Mouse (Mus musculus): Measurements from ENCODE around the gene Gtf2a2.
"Not testable (repeated sequence)": the region's sequence is repeated elsewhere in the genome, so short reads cannot be mapped to it uniquely, and the experiment has no call there.

The Gtf2a2 gene

DNA sequence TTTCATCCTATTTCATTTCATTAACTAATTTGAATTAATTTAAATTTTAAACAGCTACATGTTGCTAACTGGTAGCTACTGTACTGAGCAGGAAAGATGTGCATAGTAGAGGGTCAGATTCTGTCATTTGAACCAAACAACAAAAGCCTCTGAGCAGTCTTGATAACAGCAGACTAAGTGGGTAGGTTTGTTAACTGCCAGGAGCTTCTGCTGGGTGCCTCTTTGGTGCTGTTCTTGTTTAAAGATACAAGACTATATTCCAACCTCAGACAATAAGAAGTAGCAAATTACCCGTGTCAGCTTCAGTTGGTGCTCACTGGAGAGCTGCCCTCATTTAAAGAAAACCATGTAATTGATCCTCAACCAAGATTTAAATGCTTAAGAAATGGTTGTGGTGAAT lies 9.3 kb downstream of the Gtf2a2 start:
- no peak for DNase-seq (ENCODE audit: low spot score)

DNA sequence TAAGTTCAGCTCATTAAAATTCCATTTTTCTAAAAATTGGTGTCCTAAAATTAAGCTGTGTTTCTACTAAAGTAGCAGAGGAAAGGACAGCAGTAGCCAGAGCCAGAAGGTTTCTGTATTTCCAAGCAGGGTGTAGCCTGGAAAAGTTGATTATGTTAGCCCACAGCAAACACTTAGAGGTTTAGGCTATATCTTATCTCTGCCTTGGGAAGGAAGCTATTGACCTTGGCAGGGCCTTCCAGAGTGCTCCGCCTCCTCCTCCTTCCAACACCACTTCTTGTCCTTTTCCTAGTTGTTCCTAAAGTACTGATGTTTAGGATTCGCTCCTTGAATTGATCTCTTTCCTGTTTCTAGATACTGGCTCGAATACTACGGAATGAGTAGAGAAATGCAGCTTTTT lies 9.7 kb downstream of the Gtf2a2 start:
- DNase-seq (ENCODE audit: low spot score), result no peak

DNA sequence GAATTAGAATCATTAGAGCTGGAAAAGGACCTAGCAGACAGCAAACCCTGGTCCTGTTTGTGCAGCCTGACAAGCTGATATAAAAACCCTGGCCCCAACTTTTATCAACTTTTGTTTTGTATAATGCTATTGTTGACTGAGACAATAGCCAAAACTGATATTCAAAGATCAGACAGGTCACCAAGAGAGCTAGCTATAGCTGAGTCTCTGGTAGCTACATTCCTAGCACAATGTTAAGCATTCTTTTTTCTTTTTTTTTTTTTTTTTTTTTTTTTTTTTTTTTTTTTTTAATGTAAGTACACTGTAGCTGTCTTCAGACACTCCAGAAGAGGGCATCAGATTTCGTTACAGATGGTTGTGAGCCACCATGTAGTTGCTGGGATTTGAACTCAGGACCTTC lies 11.3 kb downstream of the Gtf2a2 start:
- not testable (repeated sequence) for DNase-seq (ENCODE audit: low spot score)

DNA sequence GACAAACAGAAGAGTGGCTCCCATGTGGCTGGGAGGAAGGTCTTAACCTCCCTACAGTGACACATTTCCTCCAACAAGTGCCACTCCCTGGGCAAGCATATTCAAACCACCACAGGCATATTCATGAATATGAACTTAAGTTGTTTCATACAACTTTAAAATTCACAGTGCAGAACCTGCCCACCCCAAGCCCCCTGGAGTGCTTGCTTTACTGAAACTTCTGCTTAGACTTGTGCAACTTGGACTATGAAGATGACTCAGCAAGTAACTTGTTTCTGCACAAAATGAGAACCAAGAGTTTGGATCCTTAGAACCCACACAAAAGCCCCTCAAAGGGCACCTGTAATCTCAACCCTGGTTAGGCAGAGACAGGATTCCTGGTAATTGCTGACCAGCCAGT lies 12.3 kb downstream of the Gtf2a2 start:
- no peak for DNase-seq (ENCODE audit: low spot score)

DNA sequence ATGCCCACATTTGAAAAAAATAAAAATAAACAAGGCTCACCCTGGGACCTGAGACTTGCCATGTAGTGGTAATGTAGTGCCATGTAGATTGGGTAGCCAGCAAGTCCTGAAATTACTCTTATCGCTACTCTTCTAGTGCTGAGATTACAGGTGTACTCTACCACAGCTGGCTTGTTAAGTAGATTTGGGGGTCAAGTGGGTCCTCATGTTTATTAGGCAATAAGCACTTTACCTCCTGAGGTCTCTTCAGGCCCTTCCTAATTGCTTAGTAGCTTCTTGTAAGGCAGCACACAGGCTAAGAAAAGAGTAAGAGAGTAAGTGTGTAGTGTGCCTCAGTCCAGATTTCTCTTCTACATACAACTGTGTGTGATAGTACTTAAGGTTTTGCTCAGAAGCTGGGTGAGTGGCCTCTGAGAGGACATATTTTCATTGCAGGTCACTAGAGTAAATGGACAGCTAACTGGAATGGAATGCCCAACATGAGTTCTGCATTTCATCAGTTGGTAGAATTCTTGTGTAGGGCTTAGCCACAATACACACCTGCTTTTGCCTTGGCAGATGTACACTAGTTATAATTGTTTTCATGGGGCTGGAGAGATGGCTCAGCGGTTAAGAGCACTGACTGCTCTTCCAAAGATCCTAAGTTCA lies 13.1 kb downstream of the Gtf2a2 start:
- DNase-seq (ENCODE audit: low spot score), result no peak

DNA sequence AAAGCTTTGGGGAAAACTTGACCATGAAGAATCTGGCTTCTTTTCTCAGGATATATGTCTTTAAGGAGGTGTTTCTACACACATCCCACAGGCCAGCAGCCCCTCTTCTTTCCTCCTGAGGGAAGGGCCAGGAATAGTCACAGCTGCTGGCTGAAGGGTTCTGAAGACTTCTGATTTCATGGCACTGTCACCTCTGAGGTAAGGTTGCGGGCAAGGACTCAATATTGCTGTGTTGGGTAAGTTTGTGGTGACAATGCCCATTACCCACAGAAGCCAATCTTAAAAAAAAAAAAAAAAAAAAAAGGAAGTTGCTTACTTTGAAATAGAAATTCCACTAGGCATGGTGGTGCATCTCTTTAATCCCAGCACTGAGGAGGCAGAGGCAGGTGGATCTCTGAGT lies 19.8 kb downstream of the Gtf2a2 start:
- DNase-seq (ENCODE audit: low spot score), result no peak

DNA sequence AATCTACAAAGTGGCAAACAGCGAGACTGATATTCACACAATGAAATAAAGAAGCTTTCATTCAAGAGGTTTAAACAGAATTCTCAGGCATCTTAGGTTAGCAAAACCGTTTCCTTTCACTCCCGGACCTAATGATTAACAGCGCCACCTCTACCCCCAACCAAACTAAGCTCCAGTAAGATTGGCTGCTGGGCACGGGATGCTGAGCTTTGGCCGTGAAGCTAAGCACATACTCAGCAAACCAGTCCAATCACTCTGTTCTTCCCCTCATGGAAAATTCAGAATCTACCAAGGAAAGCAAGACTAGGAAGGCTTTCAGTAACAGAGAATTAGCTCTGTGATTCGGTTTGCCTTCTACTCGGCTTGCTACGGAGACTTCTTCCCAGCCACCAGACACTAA lies 20.7 kb downstream of the Gtf2a2 start:
- DNase-seq (ENCODE audit: low spot score), result no peak

DNA sequence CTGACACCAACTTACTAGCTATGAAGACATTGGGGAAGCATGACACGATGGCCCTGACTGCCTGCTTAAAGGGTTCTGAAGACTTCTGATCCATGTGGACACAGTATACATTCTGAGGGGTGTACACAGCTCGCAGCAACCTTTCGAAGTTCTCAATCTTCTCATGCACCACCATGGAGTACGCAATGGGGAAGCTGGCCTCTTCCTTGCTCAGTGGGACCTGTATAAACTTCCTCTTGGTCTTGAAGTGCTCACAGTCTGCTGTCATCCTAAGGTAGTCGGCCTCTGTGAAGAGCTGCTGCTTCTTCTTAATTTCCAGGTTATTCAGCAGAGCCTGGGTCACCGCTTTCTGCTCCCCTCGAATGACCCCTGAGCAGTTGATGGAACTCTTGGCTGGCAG lies 22.4 kb downstream of the Gtf2a2 start:
- DNase-seq (ENCODE audit: low spot score), result no peak

DNA sequence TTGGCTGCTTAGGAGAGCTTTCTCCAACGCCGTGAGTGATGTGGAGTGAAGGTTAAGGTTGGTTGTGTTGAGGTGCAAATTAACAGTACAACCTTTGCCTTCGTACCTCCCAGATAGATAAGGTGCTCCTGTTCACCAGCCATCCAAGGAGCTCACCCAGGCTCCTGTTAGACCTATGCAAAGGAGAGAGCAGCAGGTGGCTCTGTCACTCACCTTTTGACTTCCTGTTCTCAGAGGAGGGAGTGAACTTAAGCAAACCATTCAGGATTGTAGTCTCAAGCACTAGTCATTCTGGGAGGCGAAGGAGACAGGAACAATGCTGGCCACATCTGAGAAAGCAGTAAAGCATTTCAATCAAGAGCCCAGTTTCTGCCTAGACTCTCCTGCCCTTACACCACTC lies 24.3 kb downstream of the Gtf2a2 start:
- no peak for DNase-seq (ENCODE audit: low spot score)

DNA sequence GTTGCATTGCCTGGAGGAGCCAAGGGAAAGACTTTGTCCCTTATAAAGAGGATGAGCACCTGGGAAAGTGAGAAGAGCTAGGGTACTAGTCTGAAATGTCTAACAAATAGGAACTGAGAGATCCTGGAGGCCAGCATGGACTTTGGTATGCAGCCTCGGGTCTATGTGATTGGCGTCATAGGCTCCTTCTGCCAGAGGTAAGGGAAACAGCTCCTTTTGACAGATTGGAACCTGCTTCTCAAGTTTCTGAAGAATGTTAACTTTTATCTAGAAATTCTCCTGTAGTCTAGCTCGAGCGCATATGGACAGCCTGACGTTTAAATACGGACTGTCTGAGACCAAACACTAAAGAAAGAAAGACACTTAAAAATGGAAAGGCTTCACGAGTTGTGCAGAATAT lies 25.6 kb downstream of the Gtf2a2 start, which contains the start of gene Gcnt3:
Gene Gcnt3 (minus strand): TSS at position 101 of the 400 bp plus-strand sequence.
- DNase-seq (ENCODE audit: low spot score), result no peak

DNA sequence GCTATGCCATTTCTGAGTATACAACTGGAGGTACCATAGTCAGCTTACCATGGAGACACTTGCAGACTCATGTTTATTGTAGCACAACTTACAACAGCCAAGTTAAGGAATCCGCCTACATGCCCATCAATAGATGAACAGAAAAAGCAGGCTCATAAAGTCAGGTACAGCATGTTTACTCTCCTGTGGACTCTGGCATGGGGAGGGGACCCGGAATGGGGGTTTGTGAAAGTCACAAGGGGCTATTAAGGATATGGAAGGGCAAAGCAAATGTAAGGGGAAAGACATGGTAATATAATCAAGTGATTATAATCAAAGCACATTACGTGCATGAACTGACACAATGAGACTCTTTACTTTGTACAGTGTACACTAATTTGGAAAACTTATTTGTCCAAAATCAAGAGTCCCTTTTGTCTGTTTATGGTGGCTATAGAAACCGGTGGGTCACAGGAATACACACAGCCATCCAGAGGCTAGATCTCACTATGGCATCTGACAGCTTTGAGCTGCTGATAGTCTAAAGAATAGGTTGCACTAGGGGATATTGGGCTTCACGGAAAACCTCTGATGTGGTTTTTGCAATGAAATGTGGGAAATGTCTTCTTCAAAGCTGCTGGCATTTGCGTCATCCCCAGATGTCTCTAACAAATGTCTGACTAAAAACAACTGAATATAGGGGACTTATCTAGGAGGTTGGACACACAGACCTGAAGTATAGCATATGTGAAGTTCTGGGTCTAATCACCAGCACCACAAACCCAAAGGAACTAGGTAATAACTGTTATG lies 27.4 kb downstream of the Gtf2a2 start:
- DNase-seq (ENCODE audit: low spot score), result no peak

DNA sequence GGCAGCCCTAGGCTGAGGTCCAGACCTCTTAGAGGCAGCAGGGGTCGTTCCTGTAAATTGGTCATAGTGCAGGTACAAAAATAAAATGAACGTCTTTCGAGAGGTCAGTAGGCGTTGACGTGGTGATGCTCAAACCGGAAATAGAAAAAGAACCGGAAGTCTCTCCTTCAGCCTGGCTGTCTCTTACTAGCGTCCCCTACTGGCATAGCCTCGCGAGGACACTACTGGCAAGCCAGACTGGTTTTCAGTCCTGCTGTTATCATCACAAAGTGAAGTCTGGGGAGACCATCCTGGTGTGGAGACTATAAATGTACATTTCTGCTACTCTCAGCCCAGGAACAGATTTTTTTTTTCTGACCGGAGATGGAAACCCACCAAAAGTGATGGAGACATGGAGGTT lies 28.2 kb downstream of the Gtf2a2 start:
- DNase-seq (ENCODE audit: low spot score), result no peak

DNA sequence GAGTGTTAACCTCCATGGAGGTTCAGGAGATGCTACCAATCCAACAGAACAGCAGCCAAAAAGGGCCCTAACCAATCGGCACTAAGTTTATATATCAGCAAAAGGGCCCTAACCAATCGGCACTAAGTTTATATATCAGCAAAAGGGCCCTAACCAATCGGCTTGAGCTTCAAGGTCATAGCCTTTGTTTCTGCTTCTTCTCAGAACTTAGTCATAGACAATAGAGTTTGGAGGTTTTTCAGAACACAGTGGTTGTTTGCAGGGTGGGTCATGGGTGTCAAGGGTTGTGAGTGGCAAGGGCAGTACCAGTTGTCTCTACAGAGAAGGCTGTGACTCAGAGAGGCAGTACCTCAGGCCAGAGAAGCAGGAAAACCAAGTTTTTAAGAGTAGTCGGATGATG lies 29.8 kb downstream of the Gtf2a2 start:
- no peak for DNase-seq (ENCODE audit: low spot score)

DNA sequence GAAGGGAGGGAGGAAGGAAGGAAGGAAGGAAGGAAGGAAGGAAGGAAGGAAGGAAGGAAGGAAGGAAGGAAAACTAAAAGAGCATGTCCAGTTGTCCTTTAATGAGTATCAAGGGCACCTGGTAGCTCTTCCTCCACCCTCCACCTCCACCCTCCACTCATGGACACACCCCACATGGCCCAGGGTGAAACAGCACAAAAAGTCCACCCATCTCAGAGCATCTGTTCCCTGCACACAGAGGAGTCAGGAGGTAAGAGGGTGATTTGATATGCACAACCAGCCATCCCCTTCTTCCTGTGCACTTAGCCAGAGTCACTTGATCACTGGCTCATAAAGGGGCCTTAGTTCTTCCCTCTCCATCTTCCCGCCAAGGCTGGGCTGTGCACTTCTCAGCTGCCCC lies 30.6 kb downstream of the Gtf2a2 start:
- no peak for DNase-seq (ENCODE audit: low spot score)

DNA sequence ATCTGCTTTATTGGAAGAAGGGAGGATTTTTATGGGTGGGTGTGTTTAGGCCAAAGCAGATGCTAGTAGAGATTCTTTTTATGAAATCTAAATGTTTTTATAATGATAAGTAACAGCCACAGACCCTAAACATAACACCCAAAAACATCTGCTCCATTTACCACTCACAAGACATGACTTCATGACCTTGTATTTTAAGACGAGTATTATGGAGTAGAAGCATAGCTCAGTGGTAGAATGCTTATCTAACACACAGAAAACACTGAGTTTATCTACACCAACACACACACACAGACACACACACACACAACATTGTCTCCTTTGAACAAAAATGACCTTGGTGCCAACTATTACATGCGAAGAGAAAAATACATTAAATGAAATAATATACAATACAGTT lies 32.5 kb downstream of the Gtf2a2 start:
- no peak for DNase-seq (ENCODE audit: low spot score)

DNA sequence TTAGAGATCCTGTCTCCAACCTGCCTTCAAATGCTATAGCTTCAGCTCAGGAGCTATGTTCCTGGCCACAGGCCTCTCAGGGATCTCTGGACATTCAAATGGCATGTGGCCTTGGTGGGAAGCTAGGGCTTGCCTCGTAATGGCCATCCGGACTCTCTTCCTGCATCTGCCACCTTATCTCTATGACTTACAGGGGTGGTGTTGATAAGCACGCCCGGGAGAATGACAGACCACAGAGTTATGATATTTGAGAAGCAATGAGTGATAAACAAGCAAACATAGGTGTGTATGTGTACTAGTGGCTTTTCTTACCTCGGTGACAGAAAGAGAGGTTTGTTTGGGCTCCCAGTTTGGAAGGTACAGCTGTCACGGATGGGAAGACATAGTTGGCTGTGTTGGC lies 33.9 kb downstream of the Gtf2a2 start:
- DNase-seq (ENCODE audit: low spot score), result no peak

DNA sequence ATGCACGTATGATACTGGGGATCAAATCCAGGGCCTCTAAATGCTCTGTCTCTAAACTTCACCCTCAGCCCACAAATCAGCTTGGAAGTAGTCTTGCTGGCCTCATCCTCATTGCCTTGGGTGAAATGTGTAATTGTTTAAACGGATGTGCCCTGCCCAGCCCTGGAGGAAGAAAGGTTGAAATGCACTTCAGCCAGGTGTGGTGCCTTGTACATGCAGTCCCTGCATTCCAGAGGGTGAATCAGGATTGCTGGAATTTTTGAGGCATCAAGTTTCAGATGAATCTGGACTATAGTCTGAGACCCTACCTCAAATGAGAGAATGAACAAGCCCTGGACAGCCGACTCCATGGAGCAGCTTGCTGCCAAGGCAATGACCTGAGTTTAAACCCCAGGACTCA lies 35.5 kb downstream of the Gtf2a2 start:
- no peak for DNase-seq (ENCODE audit: low spot score)

DNA sequence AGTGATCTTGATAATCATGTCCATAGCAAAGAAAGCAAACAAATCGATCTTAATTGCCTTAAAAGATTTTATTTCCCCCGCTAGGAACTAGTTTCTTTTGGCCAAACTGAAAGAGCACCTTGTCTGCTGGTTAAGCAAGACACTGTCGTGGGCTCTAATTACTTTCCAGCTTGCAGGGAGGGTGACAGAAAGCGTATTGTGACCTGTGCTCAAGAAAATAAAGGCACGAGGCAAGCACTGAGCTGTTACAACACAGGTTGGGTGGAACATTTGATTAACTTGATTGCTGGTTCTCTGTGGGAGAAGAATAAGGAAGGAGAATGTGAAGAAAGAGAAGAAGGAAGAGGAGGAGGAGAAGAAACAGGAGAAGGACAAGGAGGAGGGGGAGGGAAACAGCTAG lies 35.9 kb downstream of the Gtf2a2 start:
- no peak for DNase-seq (ENCODE audit: low spot score)

DNA sequence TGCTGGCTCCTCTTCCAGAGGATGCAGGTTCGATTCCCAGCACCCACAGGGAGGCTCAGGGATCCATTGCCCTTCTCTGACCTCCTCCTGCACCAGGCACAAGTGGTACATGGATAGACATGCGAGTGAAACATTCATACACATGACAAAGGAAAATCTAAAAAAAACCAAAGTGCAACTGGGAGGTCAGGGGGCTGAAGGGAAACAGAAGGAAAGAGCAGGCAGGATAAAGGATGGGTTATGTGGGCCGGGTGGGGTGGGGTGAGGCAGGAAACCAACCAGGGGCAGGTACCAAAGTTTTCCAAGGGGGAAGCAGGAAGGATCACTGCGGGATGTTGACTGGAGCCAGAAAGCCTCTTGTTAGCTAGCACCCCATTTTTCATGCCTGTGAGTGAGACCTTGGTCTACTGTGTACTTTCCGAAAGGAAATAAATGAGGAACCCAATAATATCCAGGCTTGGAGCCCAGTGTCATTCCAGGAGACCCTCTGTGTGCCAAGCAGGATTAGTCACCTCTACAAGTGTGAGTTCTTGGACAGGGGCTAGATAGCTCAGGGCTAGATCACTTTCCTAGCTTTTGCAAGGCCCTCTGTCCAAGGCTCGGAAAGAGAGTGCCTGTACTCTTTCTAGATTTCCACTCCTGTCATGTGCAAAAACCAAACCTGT lies 36.5 kb downstream of the Gtf2a2 start:
- no peak for DNase-seq (ENCODE audit: low spot score)

DNA sequence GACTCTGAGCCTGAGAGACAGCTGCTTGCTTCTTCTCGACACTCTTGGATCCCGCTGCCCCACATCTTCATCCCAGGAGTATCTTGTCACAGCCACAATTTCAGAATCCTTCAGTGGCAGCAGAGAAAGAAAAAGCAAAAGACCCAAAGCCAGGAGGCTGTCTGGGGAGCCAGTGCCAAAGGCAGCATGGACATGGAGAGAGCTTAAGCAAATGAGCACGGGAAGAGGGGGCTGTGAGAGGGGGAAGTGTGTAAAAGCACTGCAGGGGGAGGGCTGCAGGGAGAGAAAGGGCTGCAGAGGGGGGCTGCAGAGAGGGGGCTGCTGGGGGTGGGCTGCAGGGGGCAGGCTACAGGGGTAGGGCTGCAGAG lies 37.0 kb downstream of the Gtf2a2 start:
- no peak for DNase-seq (ENCODE audit: low spot score)

DNA sequence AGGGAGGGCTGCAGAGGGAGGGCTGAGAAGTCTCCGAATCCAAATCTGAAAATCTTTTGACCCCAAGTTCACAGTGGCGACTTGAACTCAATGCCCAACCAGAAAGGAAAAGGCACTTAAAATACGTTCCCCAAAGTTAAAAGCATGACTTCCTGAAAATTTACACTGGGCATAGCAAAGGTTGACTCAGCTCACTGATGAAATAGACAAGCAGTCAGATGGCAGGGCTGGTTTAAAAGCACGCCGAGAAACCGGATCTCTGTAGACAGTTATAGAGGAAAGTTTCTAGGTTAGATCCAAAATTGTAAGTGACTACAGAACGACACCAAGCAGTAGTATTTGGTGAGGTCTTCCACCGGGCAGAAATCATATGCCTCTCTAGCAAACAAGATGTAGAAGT lies 37.5 kb downstream of the Gtf2a2 start:
- DNase-seq (ENCODE audit: low spot score), result no peak

DNA sequence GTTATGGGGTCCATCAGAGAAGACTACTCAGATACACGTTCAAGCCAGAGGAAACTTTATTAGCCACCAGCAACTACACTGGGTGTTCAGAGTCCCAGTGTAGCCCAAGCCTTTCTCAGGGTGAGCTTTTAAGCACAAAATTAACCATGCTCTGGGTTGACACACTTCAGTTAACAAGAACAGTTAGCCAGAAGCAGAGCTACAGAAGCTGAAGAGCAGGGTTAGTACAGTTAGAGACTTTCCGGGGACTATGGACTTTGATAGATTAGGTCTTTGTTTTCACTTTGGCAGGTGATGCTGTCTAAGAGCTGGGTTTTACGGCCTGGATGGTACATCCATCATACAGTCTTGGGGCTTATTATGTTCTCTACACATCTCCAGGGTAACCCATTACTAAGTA lies 40.4 kb downstream of the Gtf2a2 start:
- no peak for DNase-seq (ENCODE audit: low spot score)

DNA sequence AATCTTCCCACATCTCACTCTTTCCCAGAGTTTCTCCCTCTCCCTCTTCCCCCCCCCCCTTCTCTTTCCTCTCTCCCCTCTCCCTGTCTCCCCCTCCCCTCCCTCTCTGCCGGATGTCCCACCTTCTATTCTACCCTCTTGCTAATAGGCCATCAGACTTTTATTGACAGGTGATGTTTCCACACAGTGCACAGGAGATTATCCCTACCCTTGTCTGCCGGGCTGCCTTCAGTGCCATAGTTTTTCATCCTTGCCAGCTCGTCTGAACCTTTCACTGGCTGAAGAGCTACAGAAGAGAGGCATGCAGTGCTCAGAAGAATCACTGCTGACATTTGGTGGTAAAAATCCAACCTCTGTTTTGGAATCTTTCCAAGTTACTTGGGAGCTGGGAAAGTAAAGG lies 41.1 kb downstream of the Gtf2a2 start:
- DNase-seq (ENCODE audit: low spot score), result no peak

DNA sequence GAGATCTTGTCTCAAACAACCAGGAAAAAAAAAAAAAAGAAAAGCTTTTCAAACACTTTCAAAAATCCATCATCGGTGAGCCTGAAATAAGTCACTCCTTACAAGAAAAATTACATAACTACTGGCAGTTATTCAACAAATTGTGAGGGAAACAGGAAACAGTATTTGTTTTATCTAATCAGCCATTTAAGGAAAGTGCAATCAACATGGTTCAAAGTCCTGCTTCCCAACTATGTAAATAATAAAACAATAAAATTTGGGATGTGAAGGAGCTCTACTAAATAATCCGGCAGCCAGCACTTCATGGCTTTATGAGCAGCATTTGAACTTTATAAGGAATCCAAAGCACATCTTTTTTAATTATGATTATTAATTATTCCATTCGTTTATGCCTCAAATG lies 49.7 kb downstream of the Gtf2a2 start:
- DNase-seq (ENCODE audit: low spot score), result no peak

All from spleen, adult 12 weeks (tissue).